Mouse (Mus musculus): ENCODE measurements around the gene C77080. TPM values are rescaled to one million over a fixed set of nuclear protein-coding genes. Genes with fewer than 3 reads are reported as not detected.
A peak's percentile ranks its signal among the peaks of the same experiment; 100 is the strongest.

Gene C77080
- total RNA-seq, 1 experiment from 2014 or later, result 1.1 TPM

DNA sequence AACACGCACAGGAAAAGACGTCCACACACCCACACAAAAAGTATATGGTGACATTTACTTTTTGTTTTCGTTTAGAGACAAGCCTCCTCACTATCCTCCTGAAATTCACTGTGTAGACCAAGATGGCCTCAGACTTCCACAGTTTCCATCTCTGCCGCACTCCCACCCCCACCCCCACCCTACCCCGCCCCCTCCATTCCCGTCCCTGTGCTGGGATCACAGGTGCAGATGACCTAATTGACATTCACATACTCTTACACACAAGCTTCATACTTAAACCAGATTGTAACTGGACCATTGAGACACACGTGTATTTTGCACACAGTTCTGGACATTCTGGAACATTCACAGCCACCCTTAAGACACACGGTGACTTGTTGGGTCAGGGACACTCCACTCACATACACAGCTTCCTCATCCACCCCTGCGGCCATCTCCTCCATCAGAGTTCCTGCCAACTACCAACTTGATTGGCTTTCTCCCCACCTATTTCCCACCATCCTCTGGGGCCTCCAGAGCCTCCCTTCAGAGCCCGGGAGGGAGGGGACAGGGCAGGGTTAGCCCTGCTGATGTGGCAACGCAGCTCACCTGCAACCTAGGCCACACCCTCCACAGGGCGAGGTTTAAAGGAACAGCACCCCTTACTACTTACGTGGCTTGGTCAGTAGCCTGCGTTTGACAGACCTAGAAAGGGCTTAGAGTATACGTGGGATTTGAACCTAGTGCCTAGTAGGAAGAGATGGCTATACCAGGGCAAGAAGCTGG lies 11.0 kb upstream of the C77080 start:
- ATAC-seq (replicated peaks; ENCODE audit: low read depth, poor library complexity, severe bottlenecking), result peak; percentile 27; the same call in 1 of the 2 replicates

DNA sequence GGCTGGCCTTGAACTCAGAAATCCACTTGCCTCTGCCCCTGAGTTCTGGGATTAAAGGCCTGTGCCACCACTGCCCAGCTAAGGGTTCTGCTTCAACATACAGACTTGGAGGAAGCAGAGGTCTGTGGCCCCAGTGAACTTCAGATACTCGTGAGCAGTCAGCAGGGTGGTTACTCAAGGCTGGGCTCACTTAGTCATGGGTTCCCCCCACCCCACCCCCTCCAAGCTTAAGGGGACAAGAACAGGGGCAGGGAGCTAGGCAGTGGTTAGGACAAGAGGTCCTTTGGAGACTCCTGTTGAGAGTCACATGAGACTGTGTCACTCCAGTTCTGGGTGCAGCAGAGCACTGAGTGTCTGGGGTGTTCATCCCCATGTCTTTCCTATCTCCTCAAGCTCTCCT lies 7.5 kb upstream of the C77080 start:
- no peak for ATAC-seq (replicated peaks; ENCODE audit: low read depth, poor library complexity, severe bottlenecking)

DNA sequence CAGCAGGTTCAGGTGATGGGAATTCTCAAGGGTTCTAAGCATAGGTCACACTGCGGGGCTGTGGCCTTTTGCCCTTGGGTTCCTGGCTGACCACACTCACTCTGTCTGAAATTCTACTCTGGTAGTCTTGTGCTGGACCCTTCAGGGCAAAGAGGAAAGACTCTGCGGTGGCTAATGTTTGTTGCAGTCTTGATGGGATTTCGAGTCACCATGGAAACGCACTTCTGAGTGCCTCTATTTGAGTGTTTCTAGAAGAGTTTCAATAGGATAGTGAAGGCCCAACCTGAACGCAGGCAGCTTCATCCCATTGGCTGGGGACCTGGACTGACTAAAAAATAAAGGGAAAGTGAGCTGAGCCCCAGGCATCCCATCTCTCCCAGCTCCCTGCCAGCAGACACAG lies 5.6 kb upstream of the C77080 start:
- no peak for ATAC-seq (replicated peaks; ENCODE audit: low read depth, poor library complexity, severe bottlenecking)

DNA sequence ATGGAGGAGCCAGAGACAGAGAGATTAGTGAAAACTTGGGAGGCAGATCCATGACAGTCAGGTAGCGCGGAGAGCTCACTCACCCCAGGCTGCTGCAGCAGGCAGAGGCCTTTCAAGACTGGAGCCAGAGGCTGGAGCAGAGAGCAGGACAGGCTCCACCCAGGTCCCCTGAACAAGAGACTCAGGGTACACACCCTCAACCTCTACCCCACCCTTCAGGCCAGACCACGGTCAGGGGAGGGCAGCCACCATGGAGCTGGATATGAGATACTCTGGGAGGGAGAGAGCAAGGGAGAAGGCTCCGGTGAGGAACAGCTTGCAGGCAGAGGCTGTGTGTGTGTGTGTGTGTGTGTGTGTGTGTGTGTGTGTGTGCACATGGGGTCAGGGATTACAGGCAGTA lies 5.0 kb upstream of the C77080 start:
- no peak for ATAC-seq (replicated peaks; ENCODE audit: low read depth, poor library complexity, severe bottlenecking)

DNA sequence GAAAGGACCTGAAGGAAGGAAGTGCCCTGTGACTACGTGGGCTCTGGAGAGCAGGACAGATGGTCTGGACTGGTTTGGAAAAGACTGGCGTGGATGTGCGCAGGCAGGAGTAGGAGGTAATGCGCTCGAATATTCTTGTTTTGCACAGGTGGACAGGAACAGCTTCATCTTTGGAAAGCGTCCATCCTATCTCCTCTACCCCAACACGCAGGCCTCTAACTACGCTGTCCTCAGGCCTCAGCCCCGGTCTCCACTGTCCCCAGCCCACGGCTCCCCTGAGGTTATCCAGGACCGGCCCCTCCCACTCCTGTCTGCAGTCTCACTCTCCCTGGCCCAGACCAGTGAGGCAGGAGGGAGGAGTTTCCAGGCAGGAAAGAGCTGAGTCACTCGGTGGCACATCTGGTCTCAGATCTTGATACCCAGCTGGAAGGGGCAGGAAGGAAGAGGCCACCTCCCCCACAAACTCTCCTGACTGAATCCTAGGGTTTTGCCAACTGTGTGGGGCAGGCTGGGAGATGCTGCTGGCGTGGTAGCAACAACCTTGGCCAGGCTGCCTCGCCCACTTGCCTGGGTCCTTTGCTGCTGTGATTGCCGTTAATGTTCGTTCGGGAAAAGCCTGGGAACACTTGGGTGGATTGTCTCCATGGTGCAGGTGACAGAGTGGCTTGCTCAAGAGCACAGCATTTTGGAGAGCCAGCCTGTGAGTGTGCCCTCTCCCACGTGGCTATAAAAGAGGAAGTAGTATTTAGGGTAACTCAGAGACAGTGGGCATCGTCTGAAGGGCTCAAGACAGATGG lies 2.2 kb upstream of the C77080 start:
- ATAC-seq (replicated peaks; ENCODE audit: low read depth, poor library complexity, severe bottlenecking), result peak; percentile 94

DNA sequence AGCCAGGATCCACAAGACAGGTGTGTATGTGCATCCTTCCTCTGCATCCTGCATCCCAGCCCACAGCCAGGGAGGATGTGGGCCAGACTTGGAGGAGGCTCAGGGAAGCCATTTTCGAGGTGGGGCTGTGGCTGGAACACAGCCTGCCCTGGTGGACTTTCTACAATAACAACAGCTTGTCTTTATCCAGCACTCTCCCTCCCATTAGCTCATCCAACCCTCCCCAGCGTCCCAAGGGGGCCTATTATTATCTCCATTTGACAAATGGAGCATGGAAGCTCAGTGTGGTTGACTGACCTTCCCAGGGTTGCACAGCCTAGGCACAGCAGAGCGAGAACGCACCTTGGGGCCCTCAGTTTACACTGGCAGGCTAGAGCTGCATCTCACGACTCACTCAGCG lies 526 bp downstream of the C77080 start:
- no peak for ATAC-seq (replicated peaks; ENCODE audit: low read depth, poor library complexity, severe bottlenecking)

DNA sequence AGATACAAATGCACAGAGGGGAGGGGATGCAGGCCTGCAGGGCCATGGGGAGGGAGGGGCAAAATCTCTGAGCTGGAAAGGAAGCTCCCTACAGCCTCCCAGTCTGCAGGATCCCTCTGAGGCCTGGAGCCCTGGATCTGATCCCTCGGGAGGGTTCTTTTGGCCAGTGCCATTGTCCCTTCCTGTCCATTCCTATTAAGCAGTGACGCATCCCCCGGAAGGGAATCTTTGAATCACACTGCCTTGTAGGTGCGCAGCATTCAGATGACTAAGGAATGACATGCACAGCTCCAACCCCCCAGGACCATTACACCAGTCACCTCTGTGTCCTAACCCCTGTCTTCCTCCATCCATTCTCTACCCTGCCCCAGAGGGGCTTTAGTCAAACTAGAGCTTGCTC lies 2.1 kb downstream of the C77080 start:
- ATAC-seq (replicated peaks; ENCODE audit: low read depth, poor library complexity, severe bottlenecking), result no peak

DNA sequence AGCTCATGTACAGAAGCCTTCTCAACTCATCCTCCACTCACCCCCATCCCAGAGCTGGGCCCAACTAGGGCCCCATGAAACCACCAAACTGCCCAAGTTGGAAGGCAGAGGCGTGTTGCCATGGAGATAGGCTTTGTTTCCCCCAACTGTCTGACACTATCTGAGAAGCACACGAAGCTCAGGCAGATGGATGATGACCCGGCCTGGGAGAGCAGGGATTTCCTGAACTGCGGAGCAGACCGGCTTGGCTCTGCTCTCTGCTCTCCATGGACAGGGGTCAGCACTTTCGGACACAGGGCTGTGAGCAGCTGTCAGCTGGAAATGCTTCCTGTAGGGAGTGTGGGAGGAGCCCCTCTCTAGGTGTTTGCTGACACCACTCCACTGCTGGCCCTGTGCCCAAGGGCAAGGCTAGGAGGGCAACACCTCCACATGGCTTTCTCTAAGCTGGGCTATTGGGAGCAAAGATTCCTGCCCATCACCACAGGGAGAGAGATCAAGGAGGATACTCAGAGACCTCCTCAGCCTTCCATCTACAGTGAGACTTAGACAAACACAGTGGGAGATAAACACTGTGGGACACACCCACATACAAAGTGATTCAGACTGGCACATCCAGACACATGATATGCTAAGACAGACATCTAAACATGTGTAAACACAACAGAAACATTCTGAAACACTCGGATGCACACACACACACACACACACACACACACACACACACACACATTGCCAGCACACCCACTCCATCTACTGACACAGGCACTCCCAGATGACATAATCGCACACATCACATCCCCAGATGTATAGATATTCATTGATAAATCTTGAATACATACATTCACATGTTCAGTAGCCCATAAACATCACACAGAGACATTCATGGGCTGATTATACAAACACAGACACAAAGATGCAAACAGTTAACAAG lies 4.5 kb downstream of the C77080 start:
- peak; percentile 93 for ATAC-seq (replicated peaks; ENCODE audit: low read depth, poor library complexity, severe bottlenecking)

DNA sequence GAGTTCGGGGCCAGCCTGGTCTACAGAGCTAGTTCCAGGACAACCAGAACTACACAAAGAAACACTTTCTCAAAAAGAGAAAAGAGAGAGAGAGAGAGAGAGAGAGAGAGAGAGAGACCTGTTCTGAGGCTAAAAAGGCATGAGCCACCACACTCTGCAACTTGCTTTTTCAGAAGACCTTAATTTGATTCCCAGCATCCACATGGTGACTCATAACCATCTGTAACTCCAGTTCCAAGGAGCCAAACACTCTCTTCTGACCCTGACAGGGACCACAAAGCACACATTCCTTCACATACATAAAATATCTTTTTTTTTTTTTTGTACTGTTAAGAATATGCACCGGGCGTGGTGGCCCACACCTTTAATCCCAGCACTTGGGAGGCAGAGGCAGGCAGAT lies 6.6 kb downstream of the C77080 start:
- ATAC-seq (replicated peaks; ENCODE audit: low read depth, poor library complexity, severe bottlenecking), result no peak

DNA sequence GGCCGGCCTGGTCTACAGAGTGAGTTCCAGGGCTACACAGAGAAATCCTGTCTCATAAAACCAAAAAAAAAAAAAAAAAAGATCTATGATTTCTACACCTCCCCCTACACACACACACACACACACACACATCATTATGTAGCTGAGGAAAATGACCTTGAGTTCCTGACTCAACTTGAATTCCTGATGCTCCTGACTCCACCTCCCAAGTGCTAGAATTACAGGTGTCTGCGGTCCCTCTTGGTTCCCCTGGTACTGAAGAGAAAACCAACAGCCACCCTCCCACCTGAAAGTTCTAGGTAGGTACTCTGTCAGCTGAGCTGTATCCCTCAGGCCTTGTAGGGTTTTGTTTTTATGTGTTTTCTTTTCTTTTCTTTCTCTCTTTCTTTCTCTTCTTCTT lies 8.7 kb downstream of the C77080 start:
- ATAC-seq (replicated peaks; ENCODE audit: low read depth, poor library complexity, severe bottlenecking), result no peak

DNA sequence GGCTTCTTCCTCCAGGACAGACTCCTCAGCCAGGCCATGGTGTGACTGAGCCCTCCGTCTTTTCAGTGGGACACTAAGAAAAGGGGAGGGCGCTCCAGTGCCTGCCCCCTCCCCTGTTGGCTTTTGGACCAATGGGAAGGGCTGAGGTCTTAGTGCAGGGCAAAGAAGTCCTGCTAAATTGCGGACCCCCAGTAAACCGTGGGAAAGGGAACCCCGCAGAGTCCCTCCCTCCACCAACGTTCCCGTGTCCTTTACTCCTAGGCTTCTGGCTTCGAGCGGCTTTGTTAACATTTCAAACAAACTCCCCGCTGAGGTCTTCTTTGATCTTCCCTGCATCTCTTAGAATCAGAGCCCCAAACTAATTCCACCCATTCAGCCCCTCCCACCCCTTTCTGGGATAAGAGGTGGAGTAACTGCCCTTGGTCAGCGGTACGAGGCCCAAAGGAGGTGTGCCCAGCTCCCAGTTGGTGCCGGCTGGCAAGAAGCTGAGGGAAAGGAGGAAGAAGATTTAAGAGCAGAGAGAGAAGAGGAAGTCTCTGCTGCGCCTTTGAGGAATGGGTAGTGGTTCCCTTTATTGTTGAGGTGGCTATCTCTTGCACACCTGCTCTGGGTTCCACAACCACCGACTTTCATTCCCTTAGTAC lies 9.6 kb downstream of the C77080 start:
- ATAC-seq (replicated peaks; ENCODE audit: low read depth, poor library complexity, severe bottlenecking), result peak; percentile 62

DNA sequence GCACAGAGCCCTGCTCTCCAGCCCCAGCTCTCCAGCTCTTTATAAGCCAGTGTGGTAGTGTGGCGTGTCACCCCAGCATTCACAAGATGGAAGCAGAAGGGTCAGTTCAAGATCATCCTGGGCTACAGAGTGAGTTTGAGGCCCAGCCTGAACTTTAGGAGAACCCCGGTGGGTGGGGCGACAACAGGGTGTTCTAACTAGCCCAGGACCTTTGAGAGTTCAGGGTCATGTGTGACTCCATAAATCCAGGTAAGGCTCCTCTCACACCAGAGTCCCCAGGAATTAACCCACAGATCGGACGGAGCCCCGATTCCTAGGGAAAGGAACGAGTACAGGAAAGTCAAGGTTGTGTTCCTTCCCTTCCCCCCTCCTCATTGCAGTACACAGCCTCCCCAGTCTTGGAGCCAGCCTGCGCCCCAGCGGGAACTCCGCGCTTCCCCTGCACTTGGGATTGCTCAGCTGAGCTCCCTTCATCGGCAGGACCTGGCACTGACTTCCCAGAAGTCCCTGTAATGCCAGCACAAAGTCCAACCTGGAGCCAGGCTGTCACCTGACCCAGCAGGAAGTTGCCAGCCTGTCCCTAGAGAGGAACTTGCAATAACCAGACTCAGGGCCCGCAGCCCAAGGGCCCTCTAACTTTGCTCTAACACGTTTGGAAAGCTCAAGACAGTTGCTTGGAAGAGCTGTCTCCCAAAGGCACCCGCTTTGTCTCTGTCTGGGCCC lies 10.3 kb downstream of the C77080 start:
- ATAC-seq (replicated peaks; ENCODE audit: low read depth, poor library complexity, severe bottlenecking), result no peak; the same call in 1 of the 2 replicates

DNA sequence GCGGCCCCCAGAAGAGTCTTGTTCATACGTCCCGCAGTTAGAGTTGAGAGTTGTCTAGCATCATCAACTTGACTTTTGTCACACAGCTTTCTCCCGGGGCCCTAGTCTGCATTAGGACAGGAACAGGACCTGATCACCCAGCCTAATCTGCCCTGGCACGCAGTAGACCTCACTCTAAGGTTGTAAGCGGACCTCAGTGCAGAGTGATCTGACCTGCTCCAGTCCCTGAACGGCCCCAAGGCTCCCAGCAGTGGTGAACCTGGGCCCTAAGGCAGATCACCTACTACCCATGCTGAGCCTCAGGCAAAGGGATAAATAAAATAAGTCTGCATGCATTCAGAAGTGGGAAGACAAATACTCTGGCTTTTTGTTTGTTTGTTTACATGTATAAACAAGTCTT lies 11.9 kb downstream of the C77080 start:
- ATAC-seq (replicated peaks; ENCODE audit: low read depth, poor library complexity, severe bottlenecking), result no peak

DNA sequence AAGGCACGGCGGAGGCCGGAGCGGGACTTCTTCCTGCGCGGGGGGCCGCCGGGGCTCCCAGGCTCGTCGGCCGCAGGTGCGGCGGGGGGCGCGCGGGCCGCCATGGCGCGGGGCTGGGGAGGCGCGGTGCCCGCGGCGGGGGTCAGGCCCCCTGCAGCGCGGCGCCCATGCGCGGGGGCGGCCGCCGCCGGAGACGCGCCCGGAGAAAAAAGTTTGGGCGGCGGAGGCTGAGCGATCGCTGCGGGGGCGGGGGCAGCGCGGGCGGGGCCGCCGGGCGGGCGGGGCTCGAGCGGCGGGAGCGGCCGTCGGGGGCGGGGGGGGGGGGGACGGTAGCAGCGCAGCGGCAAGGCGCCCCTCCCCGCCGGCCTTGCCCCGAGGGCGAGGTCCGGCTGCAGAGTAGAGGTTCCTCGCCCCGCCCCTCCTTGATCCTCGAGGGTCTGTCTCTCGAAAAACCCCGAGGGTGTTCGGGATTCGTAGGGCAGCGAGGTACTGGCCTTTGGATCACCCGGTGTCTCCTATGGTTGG lies 12.9 kb downstream of the C77080 start:
- ATAC-seq (replicated peaks; ENCODE audit: low read depth, poor library complexity, severe bottlenecking), result no peak

DNA sequence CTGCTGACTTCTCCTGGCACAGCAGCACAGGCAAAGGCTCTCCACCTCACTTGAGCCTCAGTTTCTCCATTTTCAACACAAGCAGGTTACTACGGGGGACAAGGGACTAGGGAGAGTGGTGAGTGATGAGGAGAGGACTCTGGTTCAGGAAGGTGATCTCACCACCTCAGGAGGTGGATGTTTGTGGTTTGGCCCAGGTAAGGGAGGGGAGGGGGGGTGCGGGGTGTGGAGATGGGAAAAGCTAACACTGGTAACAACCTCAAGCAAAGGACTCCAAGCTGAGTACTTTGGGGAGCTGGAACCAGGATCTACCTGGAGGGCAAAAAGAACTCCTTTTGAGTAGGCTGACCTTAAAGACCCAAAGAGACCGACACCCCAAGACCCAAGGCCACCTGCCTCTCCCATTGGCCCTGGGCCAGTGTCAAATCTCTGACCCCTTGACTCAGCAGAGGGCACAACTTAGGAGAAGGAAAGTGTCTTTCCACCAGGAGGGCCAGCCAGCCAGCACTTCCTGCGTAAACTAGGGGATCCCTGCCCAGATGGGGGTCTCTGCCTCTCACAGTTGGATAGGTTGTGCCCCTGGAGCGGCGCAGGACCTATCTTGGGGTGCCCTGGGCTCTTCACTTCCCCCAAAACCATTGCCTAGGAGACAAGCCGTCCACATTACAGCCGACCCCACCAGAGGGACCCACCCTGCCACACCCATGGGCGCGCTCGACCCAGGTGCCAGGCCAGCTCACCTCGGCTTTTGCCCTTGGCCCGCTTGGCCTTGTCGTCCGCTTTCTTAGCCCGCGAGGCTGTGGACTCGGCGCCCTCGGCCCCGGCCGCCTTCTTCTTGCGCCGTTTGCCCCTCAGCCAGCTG lies 13.6 kb downstream of the C77080 start:
- ATAC-seq (replicated peaks; ENCODE audit: low read depth, poor library complexity, severe bottlenecking), result no peak

DNA sequence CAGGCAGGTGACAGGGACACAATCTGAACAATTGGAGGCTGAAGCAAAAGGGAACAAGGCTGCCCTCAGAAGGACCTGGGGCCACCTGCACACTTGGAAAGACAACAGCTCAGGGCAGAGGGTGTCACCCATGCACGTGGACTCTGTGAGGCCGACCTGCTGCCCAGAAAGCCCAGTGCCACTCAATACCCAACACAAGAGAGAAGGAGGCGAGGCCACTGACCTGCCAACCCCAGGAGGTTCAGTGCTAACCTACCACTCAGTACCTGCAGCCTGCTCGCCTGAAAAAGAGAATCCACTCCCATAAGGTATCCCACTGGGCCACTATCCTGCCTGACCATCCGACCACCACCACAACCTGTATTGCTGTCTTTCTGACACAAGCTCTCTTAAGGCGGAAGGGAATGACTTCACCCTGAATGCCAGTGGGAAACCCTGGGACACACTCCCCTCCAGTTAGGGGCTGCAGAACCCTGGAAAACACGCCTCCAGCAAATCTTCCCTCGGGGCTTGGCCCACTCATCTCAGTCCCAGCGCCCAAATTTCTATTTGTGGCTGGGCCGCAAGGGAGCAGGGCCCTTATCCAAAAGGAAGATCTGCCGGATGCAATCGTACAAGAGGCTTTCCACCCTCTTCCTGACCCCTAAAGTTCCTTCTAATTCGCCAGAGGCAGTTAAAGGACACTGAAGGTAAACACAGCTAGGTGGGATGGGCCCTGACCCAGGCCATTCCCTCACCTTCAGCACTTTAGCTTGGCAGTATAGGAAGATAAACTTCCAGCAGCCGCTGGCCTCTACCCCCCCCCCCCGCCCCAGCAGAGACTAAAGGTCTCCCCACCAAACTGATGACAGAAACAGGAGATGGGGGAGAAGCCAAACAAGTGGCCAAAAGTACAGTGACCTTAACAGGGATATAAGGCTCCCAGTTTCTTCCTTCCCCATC lies 14.6 kb downstream of the C77080 start:
- no peak for ATAC-seq (replicated peaks; ENCODE audit: low read depth, poor library complexity, severe bottlenecking)

DNA sequence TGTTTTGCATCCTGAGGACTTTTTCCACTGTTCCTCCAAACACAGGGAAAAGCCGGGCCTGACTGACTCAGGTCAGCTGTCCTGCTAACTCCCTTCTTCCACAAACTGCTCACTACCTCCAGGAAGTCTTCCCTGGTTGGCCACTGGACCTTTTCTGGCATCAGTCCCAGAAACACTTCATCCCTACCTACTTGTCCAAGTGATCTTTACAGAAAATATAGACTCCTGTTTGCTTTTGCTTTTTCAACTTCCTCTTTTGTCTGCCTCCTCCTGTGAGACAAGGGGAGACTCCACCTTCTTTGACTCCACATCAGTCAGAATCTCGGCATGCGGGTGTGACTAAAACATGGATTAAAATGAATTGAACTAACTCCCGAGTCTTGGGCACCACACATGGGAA lies 16.4 kb downstream of the C77080 start:
- ATAC-seq (replicated peaks; ENCODE audit: low read depth, poor library complexity, severe bottlenecking), result peak; percentile 45
